Mouse (Mus musculus): ENCODE results near the gene Jag1. TPM values are rescaled to one million over a fixed set of nuclear protein-coding genes. Genes with fewer than 3 reads are reported as not detected.
A peak's percentile ranks its signal among the peaks of the same experiment; 100 is the strongest.

Jag1 gene
- polyA plus RNA-seq (2015; fragmentation: Nextera tagmentation; extraction: Ambion mirVana), result 10.0 and 11.2 TPM in 2 replicates

DNA sequence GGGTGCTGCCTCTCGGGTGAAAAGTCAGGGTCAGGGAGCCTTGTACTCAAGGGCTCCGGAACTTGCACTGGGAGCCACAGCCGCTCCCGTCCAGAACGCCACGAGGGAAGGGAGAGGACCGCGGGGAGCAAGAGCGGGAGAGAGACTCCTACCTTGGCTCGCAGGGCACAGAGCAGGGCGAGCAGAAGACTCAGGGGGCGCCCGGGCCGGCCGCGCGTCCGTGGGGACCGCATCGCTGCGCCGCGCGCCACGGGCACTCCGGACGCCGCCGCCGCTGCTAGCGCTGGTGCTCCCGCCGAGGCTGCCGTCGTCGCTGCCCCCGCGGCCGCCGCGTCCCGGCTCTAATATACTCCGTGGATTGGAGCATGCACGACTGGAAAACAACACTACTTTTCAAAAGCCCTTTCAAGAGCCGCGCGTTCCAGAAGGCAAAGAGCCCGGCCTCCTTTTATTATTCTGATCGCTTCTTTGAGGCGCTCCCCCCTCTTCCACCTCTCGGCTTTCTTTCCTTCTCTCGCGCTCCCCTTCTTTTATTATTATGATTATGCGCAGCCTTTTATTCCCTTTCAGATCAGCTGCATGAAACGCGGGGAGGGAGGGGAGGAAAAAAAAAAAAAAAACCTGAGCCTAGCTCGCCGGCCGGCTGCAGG is at the start of gene Jag1:
Gene Jag1 (minus strand): TSS at position 620 of the 650 bp plus-strand sequence.
- ATAC-seq (replicated peaks), result peak; percentile 27
- H3K4me1 ChIP-seq, result peaks cover 55% of the 10 kb centered on the region
- H3K36me3 ChIP-seq, result no peaks in the 10 kb centered on the region
- under 1% methylated on average over 58 of the region's 59 CpGs for WGBS
- peak within 1 kb of the TSS; percentile 58 for H3K9ac ChIP-seq (replicated peaks)
- H3K27ac ChIP-seq (replicated peaks), result peak within 1 kb of the TSS; percentile 69
- H3K4me2 ChIP-seq (replicated peaks), result peak within 1 kb of the TSS; percentile 97
- H3K9me3 ChIP-seq, result no peaks in the 10 kb centered on the region
- H3K4me3 ChIP-seq, result peak within 1 kb of the TSS; percentile 63
- peaks cover 13% of the 10 kb centered on the region for H3K27me3 ChIP-seq

DNA sequence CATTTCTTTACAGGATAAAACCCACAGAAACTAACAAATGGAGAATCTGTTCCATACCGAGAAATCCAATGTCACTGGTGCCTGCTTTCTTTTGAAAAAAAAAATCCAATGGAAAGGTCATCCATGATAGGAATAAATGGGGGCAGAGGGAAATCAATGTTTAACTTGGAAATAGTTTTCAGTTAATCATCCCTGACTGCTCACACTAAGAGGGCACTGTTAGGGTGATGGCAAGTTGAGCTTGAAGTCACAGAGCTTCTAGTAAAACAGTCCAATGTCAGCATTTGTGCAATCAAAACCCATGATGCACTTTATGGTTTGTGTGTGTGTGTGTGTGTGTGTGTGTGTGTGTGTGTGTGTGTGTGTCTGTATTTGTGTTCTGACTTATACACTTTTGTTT is 39.6 kb upstream of the Jag1 start:
- H3K4me2 ChIP-seq (replicated peaks), result no peak overlapping the region
- H3K27ac ChIP-seq (replicated peaks), result no peak overlapping the region
- H3K9ac ChIP-seq (replicated peaks), result no peak overlapping the region
- no peaks in the 10 kb centered on the region for H3K36me3 ChIP-seq
- no peaks in the 10 kb centered on the region for H3K27me3 ChIP-seq
- no peaks in the 10 kb centered on the region for H3K4me1 ChIP-seq
- no peak overlapping the region for H3K4me3 ChIP-seq
- ATAC-seq (replicated peaks), result no peak
- 79% methylated on average over 1 of the region's 1 CpGs for WGBS
- no peaks in the 10 kb centered on the region for H3K9me3 ChIP-seq

DNA sequence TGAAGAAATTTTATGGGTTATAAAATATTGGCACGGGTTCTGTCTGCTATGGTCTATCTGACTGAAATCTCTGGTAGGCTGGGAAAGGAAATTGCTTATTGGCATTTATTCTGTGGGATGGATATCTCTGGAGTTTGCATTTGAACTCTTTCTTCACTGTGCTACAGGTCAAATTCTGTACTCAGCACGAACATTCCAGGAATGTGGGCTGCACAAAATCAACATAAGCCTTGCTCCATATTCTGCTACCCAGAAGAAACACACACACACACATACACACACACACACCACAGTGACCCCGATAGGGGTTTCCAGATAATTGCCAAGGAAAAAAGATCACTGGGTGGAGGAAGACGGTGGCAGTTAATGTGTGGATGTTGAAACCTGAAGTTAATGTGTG is 37.4 kb upstream of the Jag1 start:
- Histone ChIP-seq H3K36me3 (no peaks in the 10 kb centered on the region), H3K27ac (replicated peaks) (no peak overlapping the region), H3K4me1 (no peaks in the 10 kb centered on the region), H3K9me3 (no peaks in the 10 kb centered on the region), H3K4me2 (replicated peaks) (no peak overlapping the region), H3K4me3 (no peak overlapping the region), H3K9ac (replicated peaks) (no peak overlapping the region), H3K27me3 (no peaks in the 10 kb centered on the region)
- no peak for ATAC-seq (replicated peaks)
- 44% methylated on average over 4 of the region's 4 CpGs for WGBS

DNA sequence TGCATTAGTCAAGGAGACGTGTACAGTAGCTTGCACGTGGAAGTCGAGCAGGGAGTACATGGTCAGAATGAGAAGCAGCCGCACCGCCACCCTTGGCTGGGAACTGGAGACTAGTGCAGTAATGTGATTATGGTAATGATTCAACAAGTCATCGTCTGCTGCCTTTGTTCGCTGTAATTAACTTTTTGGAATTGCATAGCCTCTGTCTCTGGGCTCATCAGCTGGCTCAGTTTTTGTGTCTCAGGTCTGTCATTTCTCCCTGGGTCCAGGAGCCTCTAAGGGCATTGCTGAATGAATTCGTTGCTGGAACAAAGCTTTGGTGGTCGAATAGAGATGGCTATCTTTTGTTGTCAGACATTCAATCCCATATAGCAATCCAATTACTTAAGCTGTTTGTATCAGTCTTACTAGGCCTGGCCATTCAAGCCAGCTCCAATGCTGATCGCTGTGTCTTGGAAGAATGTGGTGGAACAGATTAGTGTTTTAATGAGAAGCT is 36.8 kb upstream of the Jag1 start:
- H3K27ac ChIP-seq (replicated peaks), result no peak overlapping the region
- no peak overlapping the region for H3K4me3 ChIP-seq
- WGBS, result 10% methylated on average over 10 of the region's 10 CpGs
- no peaks in the 10 kb centered on the region for H3K27me3 ChIP-seq
- no peaks in the 10 kb centered on the region for H3K36me3 ChIP-seq
- no peaks in the 10 kb centered on the region for H3K9me3 ChIP-seq
- no peak overlapping the region for H3K9ac ChIP-seq (replicated peaks)
- no peak overlapping the region for H3K4me2 ChIP-seq (replicated peaks)
- peak; percentile 89 for ATAC-seq (replicated peaks)
- H3K4me1 ChIP-seq, result no peaks in the 10 kb centered on the region

DNA sequence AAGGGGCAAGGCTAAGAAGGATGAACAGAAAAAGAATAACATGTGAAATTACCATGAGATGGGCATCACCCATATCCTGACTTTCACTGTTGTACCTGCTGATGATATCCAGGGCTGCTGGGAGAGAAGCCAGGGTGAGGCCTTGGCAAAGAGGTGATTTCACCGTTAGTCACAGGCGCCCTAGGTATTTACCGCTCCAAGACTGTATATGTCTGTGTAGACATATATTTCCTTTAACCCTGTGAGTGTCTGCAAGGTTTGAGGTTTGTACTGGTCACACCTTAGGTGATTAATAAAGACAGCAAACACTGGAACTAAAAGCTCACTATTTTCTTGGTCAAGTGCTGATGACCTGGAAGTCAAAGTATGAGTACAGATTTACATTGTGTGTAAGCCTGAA is 34.5 kb upstream of the Jag1 start:
- no peaks in the 10 kb centered on the region for H3K36me3 ChIP-seq
- no peaks in the 10 kb centered on the region for H3K9me3 ChIP-seq
- no peak overlapping the region for H3K4me2 ChIP-seq (replicated peaks)
- H3K4me3 ChIP-seq, result no peak overlapping the region
- no peaks in the 10 kb centered on the region for H3K4me1 ChIP-seq
- H3K27ac ChIP-seq (replicated peaks), result no peak overlapping the region
- no peaks in the 10 kb centered on the region for H3K27me3 ChIP-seq
- ATAC-seq (replicated peaks), result no peak
- no peak overlapping the region for H3K9ac ChIP-seq (replicated peaks)
- 96% methylated on average over 3 of the region's 3 CpGs for WGBS

DNA sequence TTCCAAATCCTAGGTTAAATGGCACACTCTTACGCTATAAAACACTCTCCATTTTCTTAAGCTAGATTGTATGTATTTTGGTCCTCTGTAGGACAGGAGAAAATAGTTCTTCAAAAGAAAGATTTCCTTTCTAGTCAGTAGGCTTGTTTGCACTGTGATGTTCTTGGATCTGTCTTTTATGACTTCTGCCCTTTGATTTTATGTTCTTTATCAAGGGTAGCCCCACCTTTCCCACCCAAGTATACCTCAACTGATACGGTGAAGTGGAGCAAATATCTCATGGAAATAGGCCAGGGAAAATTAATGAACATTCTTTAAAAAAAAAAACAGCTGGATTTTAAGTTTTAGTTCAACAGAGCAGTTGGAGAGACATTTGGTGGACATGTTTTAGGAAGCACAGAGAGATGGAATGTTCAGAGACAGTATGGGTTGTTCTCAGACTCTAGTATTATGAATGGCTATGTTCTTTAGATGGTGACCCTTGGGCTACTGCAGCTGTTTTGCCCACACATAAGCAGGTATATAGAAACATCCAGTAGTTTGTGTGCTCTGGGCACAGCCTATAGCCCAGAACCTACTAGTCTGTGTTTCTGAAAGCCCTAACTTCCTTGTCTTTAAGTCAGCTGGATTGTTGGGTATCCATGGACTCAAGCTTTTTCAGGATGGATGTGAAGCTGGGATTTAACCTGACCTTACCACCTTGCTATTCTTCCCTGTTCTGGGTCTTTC is 30.7 kb upstream of the Jag1 start:
- WGBS, result 86% methylated on average over 2 of the region's 2 CpGs
- H3K27ac ChIP-seq (replicated peaks), result no peak overlapping the region

DNA sequence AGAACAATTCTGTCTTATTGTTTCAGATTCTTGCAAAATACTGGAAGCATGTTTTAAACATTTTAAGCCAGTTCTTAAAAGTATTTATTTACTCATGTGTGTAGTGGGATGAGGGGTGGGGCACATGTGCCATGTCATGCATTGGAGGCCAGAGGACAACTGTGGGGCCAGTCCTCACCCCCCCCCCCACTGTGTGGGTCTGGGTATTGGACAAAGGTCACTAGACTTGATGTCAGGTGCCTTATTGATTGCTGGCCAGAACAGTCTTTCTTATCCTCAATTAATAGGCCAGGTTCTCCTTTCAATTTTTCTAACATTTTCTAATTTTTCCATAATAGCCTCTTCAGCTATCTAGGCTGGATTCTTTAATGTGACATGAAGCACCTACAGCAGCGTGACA is 21.6 kb upstream of the Jag1 start:
- H3K4me1 ChIP-seq, result no peaks in the 10 kb centered on the region
- no peaks in the 10 kb centered on the region for H3K9me3 ChIP-seq
- H3K9ac ChIP-seq (replicated peaks), result no peak overlapping the region
- WGBS, result 93% methylated on average over 1 of the region's 1 CpGs
- no peak for ATAC-seq (replicated peaks)
- H3K27ac ChIP-seq (replicated peaks), result no peak overlapping the region
- H3K27me3 ChIP-seq, result no peaks in the 10 kb centered on the region
- H3K4me3 ChIP-seq, result no peak overlapping the region
- H3K4me2 ChIP-seq (replicated peaks), result no peak overlapping the region
- no peaks in the 10 kb centered on the region for H3K36me3 ChIP-seq

More for the DNA sequence above, 30.7 kb upstream of the Jag1 start:
- Histone ChIP-seq H3K4me3 (no peak overlapping the region), H3K27me3 (no peaks in the 10 kb centered on the region), H3K36me3 (no peaks in the 10 kb centered on the region), H3K4me1 (no peaks in the 10 kb centered on the region), H3K9ac (replicated peaks) (no peak overlapping the region), H3K9me3 (no peaks in the 10 kb centered on the region), H3K4me2 (replicated peaks) (no peak overlapping the region)
- ATAC-seq (replicated peaks), result no peak

DNA sequence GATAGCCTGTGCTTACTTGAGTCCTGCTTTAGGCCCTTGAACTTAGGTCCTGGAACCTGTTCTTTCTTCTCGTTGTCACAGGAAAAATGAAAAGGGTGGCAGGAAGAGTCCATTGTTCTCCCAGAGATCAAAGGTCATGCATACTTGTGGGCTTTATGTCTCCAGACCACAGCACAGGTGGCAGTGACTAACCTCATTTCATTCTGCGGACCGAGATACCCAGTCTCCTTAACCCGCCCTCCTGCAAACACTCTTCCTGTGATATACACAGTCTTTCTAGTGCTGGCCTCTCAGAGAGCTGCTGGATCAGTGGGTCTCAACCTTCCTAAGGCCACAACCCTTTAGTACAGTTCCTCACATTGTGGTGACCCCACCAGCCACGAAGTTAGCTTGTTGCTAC is 17.6 kb upstream of the Jag1 start:
- H3K27ac ChIP-seq (replicated peaks), result no peak overlapping the region
- H3K4me3 ChIP-seq, result no peak overlapping the region
- H3K9me3 ChIP-seq, result no peaks in the 10 kb centered on the region
- no peaks in the 10 kb centered on the region for H3K4me1 ChIP-seq
- no peak overlapping the region for H3K9ac ChIP-seq (replicated peaks)
- 83% methylated on average over 5 of the region's 5 CpGs for WGBS
- ATAC-seq (replicated peaks), result no peak
- H3K36me3 ChIP-seq, result no peaks in the 10 kb centered on the region
- H3K27me3 ChIP-seq, result no peaks in the 10 kb centered on the region
- no peak overlapping the region for H3K4me2 ChIP-seq (replicated peaks)

DNA sequence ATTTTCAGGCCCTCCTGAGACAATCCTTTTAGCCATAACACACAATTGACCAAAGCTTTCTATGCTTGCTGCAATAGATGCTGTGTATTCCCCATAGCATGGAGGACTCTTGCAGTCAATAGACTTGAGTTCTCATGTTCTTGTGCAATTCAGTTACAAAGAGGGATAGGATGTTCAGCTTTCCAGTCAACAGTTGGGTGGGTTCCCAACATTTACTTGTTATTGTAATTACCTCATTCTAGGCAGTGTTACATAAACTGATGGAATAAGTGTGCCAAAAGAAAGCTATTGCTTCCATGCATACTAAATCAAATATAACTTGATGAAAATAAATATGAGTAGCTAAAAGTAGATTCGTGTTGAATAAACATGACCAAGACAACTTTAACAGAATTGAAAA is 8.4 kb upstream of the Jag1 start:
- Histone ChIP-seq H3K27ac (replicated peaks) (no peak overlapping the region), H3K4me3 (no peak overlapping the region), H3K4me2 (replicated peaks) (no peak overlapping the region), H3K27me3 (no peaks in the 10 kb centered on the region), H3K36me3 (no peaks in the 10 kb centered on the region), H3K9ac (replicated peaks) (no peak overlapping the region), H3K4me1 (no peaks in the 10 kb centered on the region), H3K9me3 (no peaks in the 10 kb centered on the region)
- 74% methylated on average over 1 of the region's 1 CpGs for WGBS
- no peak for ATAC-seq (replicated peaks)

DNA sequence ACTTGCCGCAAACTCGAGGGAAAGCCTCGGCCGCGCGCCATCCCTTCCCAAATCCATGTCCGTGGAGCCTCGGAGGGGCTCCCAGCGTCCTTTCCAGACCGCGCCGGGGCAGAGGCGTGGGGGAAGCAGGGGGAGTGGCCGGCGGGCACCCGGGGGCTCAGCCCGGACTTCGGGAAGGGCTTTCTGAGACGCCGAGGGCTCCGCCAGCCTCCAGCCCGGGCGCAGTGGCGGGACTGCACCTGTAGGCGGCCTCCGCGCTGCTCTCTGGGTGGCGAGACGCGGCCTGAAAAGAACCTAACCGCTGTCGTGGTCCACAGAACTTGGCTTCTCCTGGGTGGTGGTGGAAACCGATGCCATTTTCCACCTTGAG is 862 bp upstream of the Jag1 start:
- ATAC-seq (replicated peaks), result peak; percentile 57
- under 1% methylated on average over 33 of the region's 33 CpGs for WGBS

DNA sequence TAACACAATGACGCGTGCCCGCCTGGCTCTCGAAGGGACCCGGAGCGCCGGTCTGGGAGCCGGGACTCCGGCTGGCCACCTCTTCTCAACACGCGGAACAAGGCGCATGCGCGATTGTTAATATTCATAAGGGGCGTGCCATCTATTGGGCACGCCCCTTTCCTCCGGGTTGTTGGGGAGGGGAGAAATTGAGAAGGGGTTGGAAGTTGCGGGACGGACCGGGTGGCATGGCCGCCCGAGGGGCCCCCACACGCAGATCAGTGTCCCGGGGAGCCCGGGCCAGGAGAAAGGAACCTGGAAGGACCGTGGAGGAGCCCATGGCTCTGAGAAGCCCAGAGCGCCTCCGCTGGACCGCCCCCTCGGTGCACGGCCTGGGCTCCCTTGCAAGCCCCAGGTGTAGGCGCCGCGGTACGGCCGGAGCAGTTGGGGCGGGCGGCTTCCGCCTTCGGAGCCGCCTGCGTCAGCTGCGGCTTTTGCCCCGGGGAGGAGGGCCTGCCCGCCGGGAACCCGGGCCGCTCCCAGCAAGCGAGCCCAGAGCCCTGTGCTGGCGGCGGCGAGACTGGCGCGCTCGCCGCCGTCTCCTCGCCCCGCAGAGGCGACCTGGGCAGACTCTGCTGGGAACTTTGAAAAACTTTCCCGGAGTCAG is 354 bp upstream of the Jag1 start:
- peak overlapping the region; percentile 58 for H3K9ac ChIP-seq (replicated peaks)
- peak overlapping the region; percentile 63 for H3K4me3 ChIP-seq
- H3K4me2 ChIP-seq (replicated peaks), result peak overlapping the region; percentile 97
- under 1% methylated on average over 53 of the region's 61 CpGs for WGBS
- no peaks in the 10 kb centered on the region for H3K9me3 ChIP-seq
- peaks cover 9% of the 10 kb centered on the region for H3K27me3 ChIP-seq
- H3K4me1 ChIP-seq, result peaks cover 48% of the 10 kb centered on the region
- peak; percentile 81 for ATAC-seq (replicated peaks)
- H3K36me3 ChIP-seq, result no peaks in the 10 kb centered on the region
- H3K27ac ChIP-seq (replicated peaks), result peak overlapping the region; percentile 69

More for the DNA sequence above, 862 bp upstream of the Jag1 start:
- Histone ChIP-seq H3K27ac (replicated peaks) (peak overlapping the region; percentile 69), H3K27me3 (peaks cover 9% of the 10 kb centered on the region), H3K4me1 (peaks cover 43% of the 10 kb centered on the region), H3K9ac (replicated peaks) (peak overlapping the region; percentile 58), H3K4me2 (replicated peaks) (peak overlapping the region; percentile 97), H3K4me3 (peak overlapping the region; percentile 63), H3K36me3 (no peaks in the 10 kb centered on the region), H3K9me3 (no peaks in the 10 kb centered on the region)
